In genomic region chr12:87091916-87092315, GRCm38 (mm10) we compare ENCODE assay signal across 25 mouse cellular contexts. TPM values are rescaled to one million over a fixed set of nuclear protein-coding genes. Genes with fewer than 3 reads are reported as not detected.
DNase-seq lines count a peak whose midpoint lies in the region; ATAC-seq and TF ChIP-seq lines count a peak whose summit lies in the region.
"Had no signal": no experiment of that assay in that cellular context is flagged by ENCODE, and none has a peak within 500 bp of the region (broad histone marks: within the 10 kb centered on the region; RNA-seq: fewer than 3 reads in every experiment).

No protein-coding gene starts in this region.

- H3K9ac ChIP-seq in midbrain, embryonic 11.5 days (ENCODE audit: low read length) = no peak overlapping the region
- H3K9ac ChIP-seq in midbrain, embryonic 15.5 days = no peak overlapping the region
- H3K9ac ChIP-seq in MEL (ENCODE audit: control insufficient read depth, low read depth, low read length, poor library complexity, severe bottlenecking) = no peak overlapping the region
- H3K9ac ChIP-seq: forebrain, embryonic 13.5 days; forebrain, postnatal 0 days; hindbrain, embryonic 12.5 days; hindbrain, embryonic 15.5 days had no signal

- H3K4me3 ChIP-seq in midbrain, embryonic 11.5 days (ENCODE audit: low read depth, low read length) = no peak overlapping the region
- H3K4me3 ChIP-seq in midbrain, embryonic 15.5 days = no peak overlapping the region
- H3K4me3 ChIP-seq in MEL (ENCODE audit: control insufficient read depth in 1 of 2, insufficient read depth in 1 of 2, low read depth in 2 of 2, low read length in 2 of 2) = no peak overlapping the region
- H3K4me3 ChIP-seq: forebrain, embryonic 10.5 days; forebrain, embryonic 13.5 days; gastrocnemius, adult 2 months; hindbrain, embryonic 12.5 days; hindbrain, embryonic 15.5 days had no signal

- ATAC-seq in midbrain, embryonic 11.5 days (ENCODE audit: low FRiP score) = no peak
- no peak for ATAC-seq in midbrain, embryonic 15.5 days (replicated peaks)
- ATAC-seq in CD4-positive, CD25-positive, alpha-beta regulatory T cell, adult 4 months = no peak
- ATAC-seq: forebrain, embryonic 13.5 days; forebrain, postnatal 0 days; Patski had no signal

- H3K4me1 ChIP-seq in midbrain, embryonic 11.5 days (ENCODE audit: control insufficient read depth, insufficient read depth, low read length) = no peaks in the 10 kb centered on the region
- no peaks in the 10 kb centered on the region for H3K4me1 ChIP-seq in midbrain, embryonic 15.5 days
- H3K4me1 ChIP-seq in MEL (ENCODE audit: control insufficient read depth in 1 of 2, insufficient read depth in 2 of 2, low read length in 2 of 2) = peaks cover 0 to 7% of the 10 kb centered on the region in 2 experiments; a peak in 2 of 4 replicates
- H3K4me1 ChIP-seq: forebrain, embryonic 13.5 days; hindbrain, embryonic 15.5 days had no signal

- H3K27me3 ChIP-seq in midbrain, embryonic 11.5 days (ENCODE audit: control insufficient read depth, insufficient read depth, low read length) = no peaks in the 10 kb centered on the region
- H3K27me3 ChIP-seq in midbrain, embryonic 15.5 days (replicated peaks) = no peaks in the 10 kb centered on the region
- H3K27me3 ChIP-seq in MEL (ENCODE audit: control insufficient read depth in 1 of 2, insufficient read depth in 2 of 2, low read length in 2 of 2) = peaks cover 1 to 2% of the 10 kb centered on the region in 2 experiments; a peak in 2 of 4 replicates
- H3K27me3 ChIP-seq: forebrain, embryonic 13.5 days; hindbrain, embryonic 12.5 days; hindbrain, embryonic 15.5 days; Patski had no signal

- H3K79me2 ChIP-seq in MEL (ENCODE audit: control insufficient read depth, insufficient read depth, low read length, poor library complexity) = no peaks in the 10 kb centered on the region

- no peak for TF ChIP-seq EP300 in MEL (IDR thresholded peaks at IDR 0.05; ENCODE audit: low read depth in 1 of 2, low read length in 2 of 2)

- no peaks in the 10 kb centered on the region for H3K36me3 ChIP-seq in midbrain, embryonic 11.5 days (ENCODE audit: control insufficient read depth, insufficient read depth, low read length)
- no peaks in the 10 kb centered on the region for H3K36me3 ChIP-seq in midbrain, embryonic 15.5 days (replicated peaks)
- no peaks in the 10 kb centered on the region for H3K36me3 ChIP-seq in MEL (ENCODE audit: control insufficient read depth in 1 of 2, insufficient read depth in 2 of 2, low read length in 2 of 2)
- H3K36me3 ChIP-seq: forebrain, embryonic 10.5 days; hindbrain, embryonic 12.5 days; hindbrain, embryonic 15.5 days had no signal

- no peak overlapping the region for H3K27ac ChIP-seq in midbrain, embryonic 11.5 days (ENCODE audit: low read depth, low read length)
- H3K27ac ChIP-seq in midbrain, embryonic 15.5 days = no peak overlapping the region
- H3K27ac ChIP-seq in MEL (ENCODE audit: control insufficient read depth, low read depth, low read length) = no peak overlapping the region
- H3K27ac ChIP-seq: forebrain, embryonic 10.5 days; forebrain, embryonic 13.5 days; gastrocnemius, adult 2 months; hindbrain, embryonic 12.5 days; hindbrain, embryonic 15.5 days had no signal

- DNase-seq in midbrain, embryonic 11.5 days (ENCODE audit: low spot score, missing footprints) = peak; percentile 70
- peak; percentile 24 for DNase-seq in thymus, postnatal 14 days
- no peak for DNase-seq in thymus, postnatal 25 days
- peak; percentile 50 for DNase-seq in MEL (ENCODE audit: low read depth, low spot score)
- DNase-seq: adrenal gland, postnatal 10 days; adrenal gland, postnatal 36 days; cerebellum, adult 18-20 months; cerebellum, adult 9-10 months; cerebellum, postnatal 14 days; forebrain, postnatal 0 days; gastrocnemius, adult 2 months; gastrocnemius, postnatal 14 days; heart, adult 11 months had no signal

- TF ChIP-seq CTCF in MEL (IDR thresholded peaks at IDR 0.05 in 2 of 3, conservative IDR thresholded peaks at IDR 0.05 in 1 of 3; ENCODE audit: control insufficient read depth in 1 of 3, insufficient read depth in 1 of 3, low read depth in 2 of 3, low read length in 3 of 3, poor library complexity in 1 of 3, severe bottlenecking in 1 of 3) = no peak

- WGBS in midbrain, embryonic 11.5 days = 88% methylated on average over 2 of the region's 2 CpGs
- 94% methylated on average over 2 of the region's 2 CpGs for WGBS in midbrain, embryonic 15.5 days

- TF ChIP-seq RAD21 in MEL (IDR thresholded peaks at IDR 0.05; ENCODE audit: low read depth, low read length) = no peak

- TF ChIP-seq POLR2A in MEL (IDR thresholded peaks at IDR 0.05; ENCODE audit: control insufficient read depth in 1 of 2, insufficient read depth in 1 of 2, low read depth in 1 of 2, low read length in 2 of 2, poor library complexity in 1 of 2) = no peak

- H3K9me3 ChIP-seq in midbrain, embryonic 11.5 days (ENCODE audit: control insufficient read depth, low read length) = no peaks in the 10 kb centered on the region
- H3K9me3 ChIP-seq in midbrain, embryonic 15.5 days = no peaks in the 10 kb centered on the region
- no peaks in the 10 kb centered on the region for H3K9me3 ChIP-seq in MEL (replicated peaks; ENCODE audit: insufficient read depth, low read length)
- H3K9me3 ChIP-seq: forebrain, embryonic 10.5 days; forebrain, embryonic 13.5 days; hindbrain, embryonic 12.5 days; hindbrain, embryonic 15.5 days had no signal

- H3K4me2 ChIP-seq in midbrain, embryonic 11.5 days = no peak overlapping the region
- H3K4me2 ChIP-seq in midbrain, embryonic 15.5 days = no peak overlapping the region
- H3K4me2 ChIP-seq: forebrain, embryonic 13.5 days; heart, embryonic 11.5 days; hindbrain, embryonic 12.5 days; hindbrain, embryonic 15.5 days had no signal

TF ChIP-seq in MEL, 35 proteins besides CTCF, POLR2A, EP300 and RAD21:
- no peak for TF ChIP-seq KAT2A (conservative IDR thresholded peaks at IDR 0.05; ENCODE audit: low read depth, low read length)
- TF ChIP-seq TBP (IDR thresholded peaks at IDR 0.05; ENCODE audit: low read depth, low read length) = no peak
- TF ChIP-seq NELFE (IDR thresholded peaks at IDR 0.05; ENCODE audit: low read depth, low read length) = no peak
- TF ChIP-seq POLR2AphosphoS2 (IDR thresholded peaks at IDR 0.05; ENCODE audit: low read length) = no peak
- no peak for TF ChIP-seq BHLHE40 (IDR thresholded peaks at IDR 0.05; ENCODE audit: borderline replicate concordance, low read depth, low read length)
- TF ChIP-seq MYC (IDR thresholded peaks at IDR 0.05; ENCODE audit: low read depth, low read length) = no peak
- TF ChIP-seq MAX (IDR thresholded peaks at IDR 0.05; ENCODE audit: low read length) = no peak
- TF ChIP-seq ZNF384 (IDR thresholded peaks at IDR 0.05; ENCODE audit: low read depth, low read length) = no peak
- no peak for TF ChIP-seq CHD2 (IDR thresholded peaks at IDR 0.05; ENCODE audit: low read length)
- TF ChIP-seq TAL1 (IDR thresholded peaks at IDR 0.05; ENCODE audit: low read length) = no peak

RNA-seq across cellular contexts. Expression of gene Ngb, which starts 10.4 kb away (rescaled TPM):
- polyA plus RNA-seq in midbrain, embryonic 11.5 days (2014; fragmentation: Nextera tagmentation; extraction: Ambion mirVana) = 0.33 and 0.36 TPM in 2 replicates
- polyA plus RNA-seq in midbrain, embryonic 15.5 days (2015; fragmentation: Nextera tagmentation; extraction: Ambion mirVana) = 6.2 and 6.8 TPM in 2 replicates
- not detected in 2 replicates for total RNA-seq in MEL (2012; rRNA removed)
- not detected for polyA plus RNA-seq in MEL (2012; ENCODE audit: insufficient read depth in 1 of 2, insufficient read length in 2 of 2, low read depth in 1 of 2, low replicate concordance in 2 of 2, missing spikeins in 1 of 2)
- polyA plus RNA-seq in CD4-positive, CD25-positive, alpha-beta regulatory T cell, adult 4 months (2017; shearing (Covaris generic)) = not detected
- total RNA-seq: gastrocnemius, postnatal 4 days; heart, postnatal 25 days had no signal
- polyA plus RNA-seq: embryonic facial prominence, embryonic 11.5 days; heart, postnatal 0 days had no signal

RNA-seq across cellular contexts. Expression of gene Gstz1, which starts 55.0 kb away (rescaled TPM):
- polyA plus RNA-seq in midbrain, embryonic 11.5 days (2014; fragmentation: Nextera tagmentation; extraction: Ambion mirVana) = 30.7 and 34.6 TPM in 2 replicates
- 26.9 and 28.9 TPM in 2 replicates for polyA plus RNA-seq in midbrain, embryonic 15.5 days (2015; fragmentation: Nextera tagmentation; extraction: Ambion mirVana)
- 16.3 and 18.0 TPM in 2 replicates for total RNA-seq in MEL (2012; rRNA removed)
- 10 to 100 TPM in 1 of 2 experiments, not detected in 1; 33.3 TPM for polyA plus RNA-seq in MEL (2012; ENCODE audit: insufficient read depth in 1 of 2, insufficient read length in 2 of 2, low read depth in 1 of 2, low replicate concordance in 2 of 2, missing spikeins in 1 of 2)
- 10 to 100 TPM; 13.8 to 21.4 TPM for polyA plus RNA-seq in CD4-positive, CD25-positive, alpha-beta regulatory T cell, adult 4 months (2017; shearing (Covaris generic))

RNA-seq across cellular contexts. Expression of gene Pomt2, which starts 55.9 kb away (rescaled TPM):
- polyA plus RNA-seq in midbrain, embryonic 11.5 days (2014; fragmentation: Nextera tagmentation; extraction: Ambion mirVana) = 15.7 and 16.1 TPM in 2 replicates
- 15.8 and 17.1 TPM in 2 replicates for polyA plus RNA-seq in midbrain, embryonic 15.5 days (2015; fragmentation: Nextera tagmentation; extraction: Ambion mirVana)
- total RNA-seq in MEL (2012; rRNA removed) = 10.2 and 11.1 TPM in 2 replicates
- polyA plus RNA-seq in MEL (2012; ENCODE audit: insufficient read depth in 1 of 2, insufficient read length in 2 of 2, low read depth in 1 of 2, low replicate concordance in 2 of 2, missing spikeins in 1 of 2) = 10 to 100 TPM in 1 of 2 experiments, not detected in 1; 12.9 TPM
- polyA plus RNA-seq in CD4-positive, CD25-positive, alpha-beta regulatory T cell, adult 4 months (2017; shearing (Covaris generic)) = 1 to 10 TPM in 1 of 2 experiments, under 1 TPM in 1; 0.89 to 1.1 TPM
